Mouse (Mus musculus): ENCODE data around the gene Gm10282.

DNA sequence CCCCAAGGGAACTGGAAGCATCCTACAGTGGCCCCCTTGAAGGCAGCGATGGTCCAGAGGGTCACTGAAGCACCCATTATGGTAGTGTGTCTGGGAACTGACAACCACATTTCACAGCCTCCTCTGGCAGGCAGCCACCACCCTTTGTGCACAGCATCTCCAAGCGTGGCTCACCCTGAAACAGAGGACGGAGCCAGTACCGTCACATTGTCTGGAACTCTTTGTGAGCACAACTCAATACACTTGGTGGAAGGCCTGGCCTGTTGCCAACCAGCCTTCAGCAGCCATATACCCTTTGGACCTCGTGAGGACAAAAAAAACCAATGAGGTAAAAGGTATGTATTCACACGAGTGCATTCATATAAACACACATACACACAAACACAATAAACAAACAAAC, 3.2 kb upstream of the Gm10282 start:
- TF ChIP-seq CTCF (IDR thresholded peaks at IDR 0.05; ENCODE audit: extremely low read depth, insufficient read length, insufficient replicate concordance, low read depth, low read length) (no peak), POLR2A (IDR thresholded peaks at IDR 0.05; ENCODE audit: low read depth, low read length) (no peak)
